Mouse (Mus musculus) frontal cortex, postnatal 25 days (tissue): ENCODE measurements around the gene Frs3.
A peak's percentile ranks its signal among the peaks of the same experiment; 100 is the strongest.
"Not testable (repeated sequence)": the region's sequence is repeated elsewhere in the genome, so short reads cannot be mapped to it uniquely, and the experiment has no call there.

Experiments
- DNase-seq, 2 experiments: peaks; one replicate each; pipeline ENCODE4 v3.0.0; 2022; ENCODE audit warnings: low spot score in 2 of 2

Frs3 gene

DNA sequence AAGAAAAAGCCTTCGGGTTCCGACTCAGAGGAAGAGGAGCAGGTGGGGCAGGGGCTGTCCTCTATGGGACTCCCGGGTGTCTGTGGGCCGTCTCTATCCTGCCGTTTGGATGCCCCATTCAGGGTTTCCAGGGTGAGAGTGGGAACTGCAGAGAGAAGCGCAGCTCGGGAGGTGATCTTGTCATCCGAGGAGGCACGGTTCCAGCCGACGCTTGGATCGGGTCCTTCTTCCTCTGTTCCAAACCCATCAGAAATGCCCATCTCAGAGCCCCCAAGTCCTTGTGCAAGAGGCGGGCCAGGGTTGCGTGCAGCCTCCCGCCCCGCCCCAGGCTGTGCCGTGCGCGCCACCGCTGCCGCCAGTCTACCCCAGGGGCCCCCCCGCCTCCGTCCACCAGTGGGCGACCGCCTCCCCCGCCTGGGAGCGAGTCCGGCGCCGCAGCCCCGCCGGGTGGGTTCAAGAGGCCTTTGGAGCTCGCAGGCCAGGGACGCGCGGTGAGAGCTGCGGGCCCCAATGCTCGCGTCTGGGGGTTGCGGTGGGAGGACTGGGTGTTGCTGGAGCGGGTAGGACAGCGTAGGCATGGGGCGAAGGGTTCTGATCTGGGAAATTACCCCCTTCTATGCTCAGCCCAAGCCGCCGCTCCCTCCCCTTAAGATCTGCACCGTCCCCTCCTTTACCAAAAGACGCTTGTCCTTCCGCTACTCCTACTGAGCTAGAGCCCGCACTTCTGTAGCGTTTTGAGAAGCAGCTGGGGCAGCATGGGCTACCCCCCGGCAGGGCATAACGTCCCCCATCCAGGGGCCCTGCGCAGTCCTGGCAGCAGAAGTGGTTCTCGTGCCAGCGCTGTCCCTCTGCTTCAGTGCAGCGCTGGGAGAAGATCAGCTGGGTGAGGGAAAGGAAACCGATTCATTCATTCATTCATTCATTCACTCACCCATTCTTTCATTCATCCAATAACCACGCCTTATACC, at the start of gene Frs3:
Frs3 (plus strand) TSS at position 423 of the 968 bp plus-strand sequence.
- DNase-seq: peak; percentile 61 to 68

GRCm38 (mm10) chr17:47642992-47643391, 45.8 kb upstream of the Frs3 start:
- no peak for DNase-seq

- peak; percentile 23 to 32 for DNase-seq
These were observed 42.1 kb upstream of the Frs3 start for GRCm38 (mm10) chr17:47646683-47647082.

DNA sequence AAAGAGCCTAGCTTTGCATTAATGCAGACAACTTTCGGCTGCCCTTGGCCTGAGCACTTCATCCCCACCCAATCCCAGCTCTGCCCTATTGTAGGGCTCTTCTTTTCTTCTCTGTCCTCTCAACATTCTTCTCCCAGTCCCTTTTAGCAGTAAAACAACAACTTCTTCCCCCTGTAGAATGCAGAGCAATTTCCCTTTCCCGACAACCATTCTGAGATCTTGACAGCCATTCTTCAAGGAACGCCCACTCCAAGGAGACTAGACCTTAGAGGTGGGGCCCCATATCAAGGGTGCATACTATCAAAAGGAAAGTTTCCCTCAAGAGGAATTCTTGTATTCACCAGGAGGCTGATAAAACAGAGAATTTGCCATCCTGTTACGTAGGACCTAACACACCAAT, 39.9 kb upstream of the Frs3 start:
- no peak for DNase-seq

- no peak for DNase-seq
These were observed 36.9 kb upstream of the Frs3 start for GRCm38 (mm10) chr17:47651953-47652352.

DNA sequence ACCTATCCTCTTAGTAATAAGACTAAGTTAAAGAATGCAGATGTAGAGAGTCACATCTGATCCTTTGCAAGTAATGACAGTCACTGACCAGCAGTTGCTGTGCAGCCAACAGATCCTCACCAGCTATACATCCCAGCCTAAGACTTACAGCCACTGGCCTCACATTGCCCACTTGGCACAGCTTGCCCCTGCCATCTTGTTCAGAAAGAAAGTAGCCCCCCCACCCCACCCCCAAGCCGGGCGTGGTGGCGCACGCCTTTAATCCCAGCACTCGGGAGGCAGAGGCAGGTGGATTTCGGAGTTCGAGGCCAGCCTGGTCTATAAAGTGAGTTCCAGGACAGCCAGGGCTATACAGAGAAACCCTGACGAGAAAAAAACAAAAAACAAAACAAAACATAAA, 34.5 kb upstream of the Frs3 start:
- DNase-seq: not testable (repeated sequence)

DNA sequence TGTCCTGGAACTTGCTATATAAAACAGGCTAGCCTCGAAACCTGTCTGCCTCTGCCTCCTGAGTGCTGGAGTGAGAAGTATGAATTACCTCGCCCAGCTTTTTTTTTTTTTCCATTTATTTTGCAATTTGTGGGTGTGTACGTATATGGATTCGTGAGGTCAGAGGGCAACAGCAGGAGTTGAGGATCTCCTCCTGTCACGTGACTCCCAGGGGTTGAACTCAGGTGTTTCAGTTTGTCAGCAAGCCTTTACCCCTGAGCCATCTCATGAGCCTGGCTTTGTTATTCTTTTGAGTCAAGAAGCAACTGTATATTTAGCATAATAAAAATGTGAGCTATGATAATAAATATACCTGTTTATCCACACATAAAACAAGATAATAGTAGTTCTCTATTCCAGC, 33.1 kb upstream of the Frs3 start:
- DNase-seq: no peak

- DNase-seq: no peak
These were observed 30.9 kb upstream of the Frs3 start for GRCm38 (mm10) chr17:47657901-47658300.

- DNase-seq: no peak
These were observed 30.0 kb upstream of the Frs3 start for GRCm38 (mm10) chr17:47658741-47659243.

- no peak for DNase-seq
These were observed 25.7 kb upstream of the Frs3 start for GRCm38 (mm10) chr17:47663009-47663713.

- DNase-seq: no peak
These were observed 24.4 kb upstream of the Frs3 start for GRCm38 (mm10) chr17:47664474-47664873.

- DNase-seq: no peak
These were observed 19.7 kb upstream of the Frs3 start for GRCm38 (mm10) chr17:47669166-47669565.

DNA sequence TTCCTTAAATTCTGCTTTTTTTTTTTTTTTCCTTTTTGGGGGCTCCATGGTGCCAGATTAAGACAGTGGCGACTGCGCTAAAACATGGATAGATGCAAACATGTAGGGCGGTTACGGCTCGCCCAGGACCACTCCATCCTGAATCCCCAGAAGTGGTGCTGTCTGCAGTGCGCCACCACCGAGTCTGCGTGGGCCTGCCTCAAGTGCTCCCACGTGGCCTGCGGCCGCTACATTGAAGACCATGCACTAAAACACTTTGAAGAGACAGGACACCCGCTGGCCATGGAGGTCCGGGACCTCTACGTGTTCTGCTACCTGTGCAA, 16.9 kb upstream of the Frs3 start:
- DNase-seq: no peak

GRCm38 (mm10) chr17:47672311-47673111, 16.3 kb upstream of the Frs3 start:
- peak in 1 of 2 experiments; percentile 22 for DNase-seq

GRCm38 (mm10) chr17:47676581-47676980, 12.2 kb upstream of the Frs3 start:
- DNase-seq: peak; percentile 62 to 79

DNA sequence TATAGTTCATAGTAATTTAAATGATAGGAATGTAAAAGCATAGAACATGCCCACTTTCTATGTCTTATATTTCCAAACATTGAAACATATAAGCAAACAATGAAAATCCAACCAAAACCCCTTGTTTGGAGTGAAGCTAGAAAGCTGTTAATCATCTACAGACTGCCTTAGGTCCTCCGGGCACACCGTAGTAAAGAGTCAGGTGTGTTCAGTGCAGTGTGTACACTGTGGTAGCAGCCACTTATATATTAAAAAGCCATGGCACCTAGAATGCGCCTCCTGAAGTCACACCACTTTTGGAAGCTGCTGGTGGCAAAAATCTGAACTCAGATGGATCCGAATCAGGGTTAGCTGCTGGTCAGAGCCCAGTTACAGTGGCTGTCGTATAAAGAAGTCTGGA, 10.6 kb upstream of the Frs3 start:
- DNase-seq: no peak

DNA sequence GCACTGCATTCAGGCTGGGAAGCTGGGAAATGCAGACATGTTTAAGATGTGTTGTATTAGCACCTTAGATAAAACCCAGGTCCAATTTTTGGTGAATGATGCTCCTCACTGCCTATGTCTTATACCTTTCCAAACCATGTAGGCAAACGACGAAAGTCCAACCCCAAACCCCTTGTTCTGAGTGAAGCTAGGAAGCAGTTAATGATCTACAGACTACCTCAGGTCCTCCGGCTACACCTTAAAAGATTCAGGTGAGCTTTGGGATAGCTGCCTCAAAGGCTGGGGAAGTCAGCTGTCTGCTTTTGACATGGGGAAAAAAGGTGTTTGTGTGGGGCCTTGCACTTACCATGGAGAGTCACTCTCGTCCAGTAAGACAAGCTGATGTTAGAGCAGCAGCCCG, 10.1 kb upstream of the Frs3 start:
- DNase-seq: no peak

GRCm38 (mm10) chr17:47682836-47683235, 6.0 kb upstream of the Frs3 start:
- DNase-seq: no peak

DNA sequence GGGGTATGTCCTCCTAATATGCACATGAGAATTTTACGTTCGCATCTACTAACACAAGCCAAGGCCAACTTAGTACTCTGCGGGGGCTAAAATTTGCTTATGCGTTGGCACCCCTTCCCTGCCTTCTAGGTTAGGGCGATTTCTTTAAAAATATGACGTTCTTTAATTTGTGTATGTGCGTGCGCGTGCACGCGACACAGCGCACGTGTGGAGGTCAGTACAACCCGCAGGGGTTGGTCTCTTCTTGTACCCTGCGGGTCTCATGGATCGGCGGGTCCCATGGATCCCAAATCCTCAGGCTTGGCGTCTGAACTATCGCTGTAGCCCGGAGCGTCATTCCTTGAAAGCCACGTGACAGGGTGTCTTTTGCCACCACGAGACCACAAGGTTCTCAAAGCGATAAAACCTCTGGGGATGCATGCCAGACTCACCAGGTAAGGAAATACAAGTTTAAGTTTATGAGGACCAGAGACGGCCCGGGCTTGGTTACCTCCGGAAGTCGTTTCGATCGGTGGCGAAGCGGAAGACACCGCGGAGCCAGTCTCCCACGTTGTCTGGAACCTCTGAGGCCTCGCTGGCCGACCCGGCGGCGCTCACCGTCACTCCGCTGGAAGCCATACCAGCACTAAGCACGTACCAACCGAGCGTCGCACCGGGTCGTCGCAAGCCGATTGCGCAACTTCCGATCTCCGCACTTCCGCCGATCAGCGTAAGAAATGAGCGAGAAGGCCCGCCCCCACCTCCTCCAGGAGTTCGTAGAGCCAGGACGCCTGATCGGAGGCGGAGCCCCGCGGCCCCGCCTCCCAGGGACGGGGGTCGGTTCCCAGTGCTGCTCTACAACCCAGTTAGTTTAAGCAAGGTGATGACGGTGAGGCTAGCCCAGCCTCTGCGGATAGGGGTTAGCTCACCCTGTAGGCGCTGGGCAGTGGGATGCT, 1.2 kb upstream of the Frs3 start:
- DNase-seq: peak; percentile 91 to 95

- no peak for DNase-seq
These were observed 554 bp upstream of the Frs3 start, which contains the start of gene Tomm6 for GRCm38 (mm10) chr17:47688344-47688607. Tomm6 (minus strand) TSS chr17:47688386.

- DNase-seq: no peak
These were observed 1.1 kb downstream of the Frs3 start for GRCm38 (mm10) chr17:47689894-47690293.
